Mouse (Mus musculus): Measurements from ENCODE around the gene Stau1.

- TF ChIP-seq CTCF (IDR thresholded peaks at IDR 0.05; ENCODE audit: extremely low read depth, insufficient read depth, low read length) = no peak
- no peak for TF ChIP-seq POLR2A (IDR thresholded peaks at IDR 0.05; ENCODE audit: extremely low read depth, insufficient read depth, low read length)
These were observed 47.2 kb downstream of the Stau1 start for GRCm38 (mm10) chr2:166948936-166949335.

Data from cortical plate, adult 2 months (tissue).